Mouse (Mus musculus) CH12.LX (cell line): ENCODE results near the gene Aip. TPM values are rescaled to one million over a fixed set of nuclear protein-coding genes. Genes with fewer than 3 reads are reported as not detected.
"Not testable (repeated sequence)": the region's sequence is repeated elsewhere in the genome, so short reads cannot be mapped to it uniquely, and the experiment has no call there.

Experiments
- DNase-seq: peaks from one replicate; pipeline ENCODE4 v3.0.0-alpha.2; 2013; ENCODE audit errors: extremely low read depth
- H3K27ac ChIP-seq: 2 replicates; pipeline ENCODE4 v1.5.1; 2012; ENCODE audit warnings: low read depth, mild to moderate bottlenecking, control low read depth, moderate library complexity; ENCODE audit not compliant: insufficient read depth
- H3K27me3 ChIP-seq: replicated peaks from 2 replicates; pipeline ENCODE3; 2012; ENCODE audit warnings: inconsistent platforms
- H3K36me3 ChIP-seq, 2 experiments: replicated peaks in 1 of 2; 2 replicates each; pipeline versions ENCODE3 to v1.6.1; 2012; ENCODE audit warnings: inconsistent platforms in 1 of 2, low read length in 1 of 2, mild to moderate bottlenecking in 1 of 2, mixed read lengths in 1 of 2, moderate library complexity in 1 of 2; ENCODE audit not compliant: control insufficient read depth in 1 of 2, insufficient read depth in 1 of 2
- H3K4me1 ChIP-seq, 2 experiments: 2 replicates each; pipeline ENCODE4 v1.6.1; 2012; ENCODE audit warnings: inconsistent platforms in 1 of 2, moderate library complexity in 1 of 2; ENCODE audit not compliant: insufficient read depth in 2 of 2, control insufficient read depth in 1 of 2
- H3K4me2 ChIP-seq: 2 replicates; pipeline ENCODE4 v1.6.1; 2012; ENCODE audit warnings: low read depth, mild to moderate bottlenecking, control low read depth; ENCODE audit not compliant: poor library complexity, insufficient read depth, severe bottlenecking
- H3K4me3 ChIP-seq, 3 experiments: fragments of 150-350 bp in 1 of 3; sonication (generic) in 1 of 3; replicated peaks in 1 of 3; 2 replicates each; pipeline versions ENCODE3 to v1.5.1; 2011 to 2012; ENCODE audit warnings: low read depth in 2 of 3, low read length in 2 of 3, mild to moderate bottlenecking in 2 of 3, moderate library complexity in 2 of 3, control low read depth in 1 of 3, improper control_type of control experiment in 1 of 3, inconsistent platforms in 1 of 3, mixed read lengths in 1 of 3; ENCODE audit not compliant: poor library complexity in 1 of 3
- H3K79me2 ChIP-seq: replicated peaks from 2 replicates; pipeline ENCODE4 v1.6.1; 2012; ENCODE audit warnings: mild to moderate bottlenecking, moderate library complexity; ENCODE audit not compliant: control insufficient read depth, poor library complexity, insufficient read depth, severe bottlenecking; ENCODE audit errors: extremely low read depth
- H3K9ac ChIP-seq: 2 replicates; pipeline ENCODE4 v1.6.1; 2012; ENCODE audit warnings: low read depth, mild to moderate bottlenecking, control low read depth, moderate library complexity; ENCODE audit not compliant: insufficient read depth
- H3K9me3 ChIP-seq: replicated peaks from 2 replicates; pipeline ENCODE3; 2012; ENCODE audit warnings: low read length, inconsistent platforms, mixed read lengths
- CTCF ChIP-seq, 2 experiments: IDR thresholded peaks in 1 of 2; conservative IDR thresholded peaks in 1 of 2; 2 replicates each; pipeline ENCODE4 v1.5.1; 2011 to 2012; ENCODE audit warnings: low read depth in 2 of 2, low read length in 2 of 2, improper control_type of control experiment in 1 of 2, inconsistent platforms in 1 of 2, mild to moderate bottlenecking in 1 of 2, moderate library complexity in 1 of 2
- ELF1 ChIP-seq: IDR thresholded peaks from 2 replicates; pipeline ENCODE4 v1.6.1; 2014; ENCODE audit warnings: low read depth, mild to moderate bottlenecking, inconsistent platforms, low read length, improper control_type of control experiment
- IRF4 ChIP-seq: IDR thresholded peaks from 2 replicates; pipeline ENCODE4 v1.6.1; 2014; ENCODE audit warnings: low read depth, mild to moderate bottlenecking, inconsistent platforms, low read length, improper control_type of control experiment
- MAX ChIP-seq: IDR thresholded peaks from 2 replicates; pipeline ENCODE4 v1.6.1; 2011; ENCODE audit warnings: low read length, improper control_type of control experiment
- MYC ChIP-seq: IDR thresholded peaks from 2 replicates; pipeline ENCODE4 v1.6.1; 2011; ENCODE audit warnings: low read depth, mild to moderate bottlenecking, improper control_type of control experiment, low read length
- POLR2A ChIP-seq: IDR thresholded peaks from 2 replicates; pipeline ENCODE4 v1.6.1; 2011; ENCODE audit warnings: low read depth, mild to moderate bottlenecking, improper control_type of control experiment, low read length
- RAD21 ChIP-seq: IDR thresholded peaks from 2 replicates; pipeline ENCODE4 v1.6.1; 2011; ENCODE audit warnings: low read depth, mild to moderate bottlenecking, low read length, improper control_type of control experiment, moderate library complexity
- RCOR1 ChIP-seq: conservative IDR thresholded peaks from 2 replicates; pipeline ENCODE4 v1.6.1; 2012; ENCODE audit warnings: low read depth, mild to moderate bottlenecking, inconsistent platforms, low read length, improper control_type of control experiment
- SMC3 ChIP-seq: IDR thresholded peaks from 2 replicates; pipeline ENCODE4 v1.6.1; 2011; ENCODE audit warnings: low read depth, low read length, improper control_type of control experiment
- TBP ChIP-seq: conservative IDR thresholded peaks from 2 replicates; pipeline ENCODE4 v1.6.1; 2011; ENCODE audit warnings: low read depth, low read length, improper control_type of control experiment
- TCF12 ChIP-seq: IDR thresholded peaks from 2 replicates; pipeline ENCODE4 v1.6.1; 2014; ENCODE audit warnings: low read depth, mild to moderate bottlenecking, inconsistent platforms, low read length, improper control_type of control experiment
- ZKSCAN1 ChIP-seq: IDR thresholded peaks from 2 replicates; pipeline ENCODE4 v1.6.1; 2012; ENCODE audit warnings: low read depth, inconsistent platforms, low read length, improper control_type of control experiment, borderline replicate concordance
- ZMIZ1 ChIP-seq: IDR thresholded peaks from 2 replicates; pipeline ENCODE4 v1.6.1; 2012; ENCODE audit warnings: low read depth, mild to moderate bottlenecking, inconsistent platforms, low read length, improper control_type of control experiment
- dilution Hi-C: fragments of 300-500 bp; cut with MboI; formaldehyde crosslinking; loops from 2 replicates; pipeline ENCODE4 v1.14.3; 2020; ENCODE audit warnings: low sequenced_read_pairs; ENCODE audit not compliant: extremely low pct_unique_long_range_greater_than_20kb, extremely low pct_ligation_motif_present
- in situ Hi-C: fragments of 300-500 bp; cut with MboI; formaldehyde crosslinking; loops from 3 replicates; pipeline ENCODE4 v1.14.3; 2019; ENCODE audit warnings: low sequenced_read_pairs, low pct_ligation_motif_present, low pct_unique_long_range_greater_than_20kb, mixed read lengths
- polyA plus RNA-seq: library from polyadenylated mRNA; unstranded; fragments of >175 nt; gene quantifications from 2 replicates; pipeline ENCODE4 v1.2.1, GENCODE M21; 2012; ENCODE audit warnings: low read depth; ENCODE audit not compliant: insufficient read length
- total RNA-seq, 2 experiments: library from RNA; depleted of rRNA; stranded (reverse); fragments of 300-350 nt in 1 of 2; fragments of >200 nt in 1 of 2; gene quantifications; 2 replicates each; pipeline ENCODE4 v1.2.3; 2012 to 2014

The Aip gene
- total and polyA plus RNA-seq, 3 experiments = 11.7 to 64.8 (median 39.7) TPM

DNA sequence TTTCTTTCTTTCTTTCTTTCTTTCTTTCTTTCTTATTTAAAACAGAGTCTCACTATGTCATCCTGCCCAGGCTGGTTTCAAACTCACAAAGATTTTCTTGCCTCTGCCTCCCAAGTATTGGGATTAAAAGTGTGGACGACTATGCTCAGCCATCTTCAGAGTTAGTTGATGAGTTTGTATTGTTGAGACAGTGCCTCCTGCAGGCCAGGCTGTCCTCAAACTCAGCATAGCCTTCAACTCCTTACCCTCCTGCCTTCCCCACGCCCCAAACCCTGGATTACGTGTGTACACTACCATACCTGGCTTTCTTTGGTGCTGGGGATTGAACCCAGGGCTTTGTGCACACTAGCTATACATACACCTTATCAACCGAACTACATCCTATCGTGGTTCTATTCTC is 10.8 kb upstream of the Aip start:
- no peak overlapping the region for H3K4me2 ChIP-seq
- peak overlapping the region in 1 of 3 experiments; percentile 8 for H3K4me3 ChIP-seq
- H3K79me2 ChIP-seq = no peaks in the 10 kb centered on the region; the same call in 1 of the 2 replicates
- in situ Hi-C loops = no loop called here
- H3K27ac ChIP-seq = peak overlapping the region; percentile 44
- peaks cover 36 to 91% of the 10 kb centered on the region in 2 experiments for H3K4me1 ChIP-seq
- DNase-seq = peak; percentile 69
- TF ChIP-seq MYC (no peak; the same call in 1 of the 2 replicates), RAD21 (peak; percentile 23), POLR2A (no peak; the same call in 1 of the 2 replicates), ELF1 (no peak), TCF12 (peak; percentile 30; the same call in 1 of the 2 replicates), ZKSCAN1 (no peak), IRF4 (no peak), SMC3 (peak; percentile 48; the same call in 1 of the 2 replicates), CTCF (conservative IDR thresholded peaks at IDR 0.05 in 1 of 2, IDR thresholded peaks at IDR 0.05 in 1 of 2; ENCODE audit: low read depth in 2 of 2, low read length in 2 of 2) (peak; percentile 6 to 73; a peak in 3 of 4 replicates), ZMIZ1 (no peak), RCOR1 (no peak)
- TF ChIP-seq, all 38 proteins: peak for 4
- H3K9me3 ChIP-seq = no peaks in the 10 kb centered on the region
- H3K27me3 ChIP-seq = no peaks in the 10 kb centered on the region
- dilution Hi-C loops = no loop called here
- peaks cover 16 to 59% of the 10 kb centered on the region in 2 experiments for H3K36me3 ChIP-seq
- H3K9ac ChIP-seq = peak overlapping the region; percentile 7; the same call in 1 of the 2 replicates

DNA sequence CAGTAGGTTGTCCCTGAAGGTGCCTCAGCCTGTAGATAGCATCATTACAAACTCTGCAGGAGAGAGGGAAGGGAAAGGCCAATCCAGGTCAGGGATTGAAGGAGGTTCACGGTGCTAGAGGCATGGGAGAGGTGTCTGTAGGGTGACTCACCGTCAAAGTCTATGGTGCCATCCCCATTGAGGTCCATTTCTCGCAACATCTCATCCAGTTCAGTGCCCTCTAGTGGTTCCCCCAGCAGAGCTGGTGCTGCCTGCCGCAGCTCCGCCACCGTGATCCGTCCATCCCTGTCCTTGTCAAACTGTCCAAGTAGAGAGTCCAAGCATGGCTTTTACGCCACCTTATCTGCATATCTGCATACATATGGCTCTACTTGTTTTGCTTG is 10.3 kb upstream of the Aip start:
- H3K27me3 ChIP-seq, in situ Hi-C loops, H3K9me3 ChIP-seq, H3K79me2 ChIP-seq, dilution Hi-C loops: not testable (repeated sequence)
- peak overlapping the region; percentile 30 for H3K4me2 ChIP-seq
- peaks cover 36 to 91% of the 10 kb centered on the region in 2 experiments for H3K4me1 ChIP-seq
- H3K9ac ChIP-seq = peak overlapping the region; percentile 82
- H3K4me3 ChIP-seq = peak overlapping the region; percentile 37 to 54 (median 41)
- DNase-seq = peak; percentile 60
- H3K27ac ChIP-seq = peak overlapping the region; percentile 99
- H3K36me3 ChIP-seq = peaks cover 21 to 59% of the 10 kb centered on the region in 2 experiments
- TF ChIP-seq MYC (peak; percentile 12; the same call in 1 of the 2 replicates), CTCF (conservative IDR thresholded peaks at IDR 0.05 in 1 of 2, IDR thresholded peaks at IDR 0.05 in 1 of 2; ENCODE audit: low read depth in 2 of 2, low read length in 2 of 2) (peak; percentile 60 to 64), SMC3 (peak; percentile 46), MAX (0 out of 2 replicates have a peak, but pooled peaks have one; percentile 12), POLR2A (peak; percentile 55; the same call in 1 of the 2 replicates), RAD21 (peak; percentile 12), TBP (peak; percentile 12; the same call in 1 of the 2 replicates)
- TF ChIP-seq, all 38 proteins: peak for 7; not testable (repeated sequence) for 31
